Mouse (Mus musculus): ENCODE results near the gene Tk2. TPM values are rescaled to one million over a fixed set of nuclear protein-coding genes. Genes with fewer than 3 reads are reported as not detected.
"Not testable (repeated sequence)": the region's sequence is repeated elsewhere in the genome, so short reads cannot be mapped to it uniquely, and the experiment has no call there.

Gene Tk2
- 10 to 100 TPM; 43.2 to 44.6 TPM for total RNA-seq (2021)
- long read RNA-seq, experiment 1, transcript Tk2-202 (9 exons, 2,312 nt) = minor isoform, 21 of 129 reads
- long read RNA-seq, experiment 1, transcript Tk2-201 (10 exons, 2,406 nt) = major isoform, 24 of 129 reads
- long read RNA-seq, experiment 1, partial matches to known transcripts = 6 of 129 reads
- long read RNA-seq, experiment 1, other reads (novel, unspliced or antisense) = 75 of 129 reads
- long read RNA-seq, experiment 2, transcript Tk2-202 (9 exons, 2,312 nt) = minor isoform, 12 of 77 reads
- long read RNA-seq, experiment 2, transcript Tk2-201 (10 exons, 2,406 nt) = major isoform, 23 of 77 reads
- long read RNA-seq, experiment 2, partial matches to known transcripts = 2 of 77 reads
- long read RNA-seq, experiment 2, other reads (novel, unspliced or antisense) = 39 of 77 reads

- peak; percentile 92 for DNase-seq
Observed at GRCm38 (mm10) chr8:104248276-104248675, at the start of gene Tk2. Gene Tk2 (minus strand): TSS chr8:104248558.

- DNase-seq = no peak
Observed at GRCm38 (mm10) chr8:104294396-104294795, 46.0 kb upstream of the Tk2 start.

- DNase-seq = not testable (repeated sequence)
Observed at GRCm38 (mm10) chr8:104293081-104293480, 44.7 kb upstream of the Tk2 start, which contains the start of gene Cmtm2a. Gene Cmtm2a (minus strand): TSS chr8:104293181.

- no peak for DNase-seq
Observed at GRCm38 (mm10) chr8:104268937-104269440, 20.6 kb upstream of the Tk2 start.

GRCm38 (mm10) chr8:104268368-104268767, 20.0 kb upstream of the Tk2 start:
- no peak for DNase-seq

DNA sequence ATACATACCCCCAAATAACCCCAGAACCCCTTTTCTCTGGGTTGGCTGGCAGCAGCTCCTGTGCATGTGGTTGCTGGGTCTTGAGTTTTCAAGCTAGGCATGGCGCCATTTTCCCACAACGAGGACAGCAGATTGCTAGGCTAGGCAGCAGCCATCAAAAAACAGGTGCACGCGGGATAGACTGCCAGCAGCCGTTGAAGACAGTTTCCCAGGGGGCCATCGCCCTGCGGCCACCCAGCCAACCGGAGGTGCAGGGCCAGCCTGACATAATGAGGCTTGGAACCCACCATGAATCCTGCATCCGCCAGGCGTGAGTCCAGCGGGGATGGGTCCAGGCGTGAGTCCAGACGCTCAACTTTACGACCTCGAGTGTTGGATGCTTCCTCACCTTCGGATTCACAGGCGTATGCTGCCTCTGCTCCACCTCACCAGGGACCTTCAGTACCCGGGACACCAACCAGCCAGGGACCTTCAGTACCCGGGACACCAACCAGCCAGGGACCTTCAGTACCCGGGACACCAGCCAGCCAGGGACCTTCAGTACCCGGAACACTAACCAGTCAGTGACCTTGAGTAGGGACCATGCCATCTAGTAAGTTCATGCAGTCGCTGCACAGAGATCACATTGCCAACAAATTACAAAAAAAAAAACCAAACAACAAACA, 16.0 kb upstream of the Tk2 start:
- DNase-seq = not testable (repeated sequence)

DNA sequence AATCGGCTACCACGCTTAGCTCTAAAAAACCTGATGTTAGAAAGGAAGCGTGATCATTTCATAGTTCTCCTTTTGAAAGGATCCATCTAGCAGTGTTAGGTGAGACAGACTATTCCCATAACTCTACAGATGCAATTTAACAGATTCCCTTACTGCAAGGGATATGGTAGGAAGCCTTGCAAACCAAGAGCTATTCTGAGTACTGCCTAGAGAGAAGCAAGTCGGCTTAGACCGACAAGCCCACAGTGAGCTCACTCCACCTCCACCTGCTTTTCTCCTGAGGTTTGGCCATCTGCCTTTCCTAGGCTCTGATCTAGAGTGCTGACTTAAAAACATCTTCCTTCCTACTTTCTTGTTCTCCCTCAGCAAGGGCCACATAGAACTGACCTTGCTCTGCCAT, 13.4 kb upstream of the Tk2 start:
- DNase-seq = not testable (repeated sequence)

GRCm38 (mm10) chr8:104253016-104253415, 4.7 kb upstream of the Tk2 start:
- DNase-seq = peak; percentile 38

DNA sequence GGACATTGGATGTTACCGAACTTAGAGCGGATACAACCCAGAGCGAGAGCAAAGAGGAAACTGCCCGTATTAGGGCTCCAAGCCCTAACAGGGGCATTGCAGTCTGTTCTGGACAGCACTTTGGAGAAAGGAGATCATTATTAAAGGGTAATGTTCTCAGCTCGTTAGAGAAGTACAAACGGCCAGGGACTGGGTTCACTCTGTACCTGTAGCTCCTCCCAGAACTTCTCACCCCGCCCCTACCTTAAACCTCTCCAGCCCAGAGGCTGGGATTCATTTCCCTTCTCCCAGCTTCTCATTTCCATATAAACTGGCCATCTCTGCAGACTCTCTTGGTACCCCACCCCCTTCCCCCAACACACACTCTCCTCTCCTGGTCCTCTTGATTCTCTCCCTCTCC, 3.1 kb upstream of the Tk2 start:
- no peak for DNase-seq

DNA sequence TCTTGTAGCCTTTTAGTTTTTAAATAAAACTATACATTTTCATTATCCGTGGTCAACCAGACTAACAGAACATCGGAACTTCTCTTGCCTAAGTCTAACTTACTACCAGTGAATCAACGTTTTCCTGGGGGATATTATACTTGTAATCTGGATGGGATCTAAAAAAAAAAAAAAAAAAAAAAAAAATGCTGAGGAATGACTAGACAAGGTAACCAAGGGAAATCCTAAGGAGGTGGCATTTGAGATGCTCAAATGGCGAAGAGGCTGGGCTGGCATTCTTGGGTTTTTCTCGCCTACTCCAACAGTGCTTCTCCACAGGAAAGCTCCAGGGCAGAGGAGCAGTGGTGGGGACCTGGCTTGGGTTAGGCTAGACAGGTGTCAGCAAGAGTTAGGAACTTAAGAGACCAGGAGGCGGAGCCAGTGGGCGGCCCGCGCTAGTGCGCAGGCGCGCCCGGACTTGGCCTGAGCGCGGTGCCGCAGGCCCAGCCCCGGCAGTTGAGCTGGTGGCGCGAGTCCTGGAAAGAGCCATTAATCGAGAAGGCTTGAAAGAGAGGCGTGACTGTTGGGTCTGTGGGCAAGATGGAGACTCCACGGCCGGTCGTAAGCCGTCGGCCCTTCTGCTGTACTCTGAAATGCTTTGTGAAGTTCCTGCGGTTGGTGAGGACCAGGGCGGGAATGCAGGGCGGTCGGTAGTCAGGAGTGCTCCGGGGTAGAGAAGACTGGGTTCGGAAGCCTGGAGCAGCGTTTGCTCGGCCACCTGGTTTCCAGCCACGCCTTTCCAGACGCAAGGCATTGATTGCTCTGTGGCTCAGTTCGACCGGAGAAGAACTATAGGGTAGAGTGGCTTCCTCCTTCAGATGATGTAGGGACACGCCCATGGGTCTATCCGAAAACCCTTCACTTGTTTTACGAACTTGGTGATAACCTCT, 2.3 kb upstream of the Tk2 start, which contains the start of gene Cklf:
Cklf (plus strand) TSS at position 423 of the 929 bp plus-strand sequence.
- peak; percentile 91 for DNase-seq

DNA sequence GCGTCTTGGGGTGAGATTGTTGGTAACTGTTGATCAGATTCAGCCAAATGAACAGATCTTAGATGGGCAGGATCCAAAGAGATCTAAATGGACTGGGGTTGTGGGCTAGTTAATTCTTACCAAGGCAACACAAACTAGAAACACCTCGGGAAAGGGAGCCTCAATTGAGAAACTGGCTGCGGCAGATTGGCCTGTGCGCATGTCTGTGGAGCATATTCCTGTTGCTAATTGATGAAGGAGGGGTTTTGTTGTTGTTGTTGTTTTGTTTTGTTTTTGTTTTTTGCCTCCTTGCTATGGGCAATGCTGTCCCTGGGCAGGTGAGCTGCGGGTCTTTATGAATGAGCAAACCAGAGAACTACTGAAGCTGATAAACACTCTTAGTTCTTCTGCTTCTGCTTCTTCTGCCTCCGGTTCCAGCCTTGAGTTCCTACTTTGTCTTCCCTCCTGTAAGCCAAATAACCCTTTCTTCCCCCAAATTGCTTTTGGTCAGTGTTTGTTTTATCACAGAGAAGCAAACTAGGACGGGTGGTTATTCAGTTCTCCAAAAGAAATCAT, 1.2 kb upstream of the Tk2 start:
- no peak for DNase-seq

GRCm38 (mm10) chr8:104247908-104248275, 466 bp downstream of the Tk2 start:
- peak; percentile 19 for DNase-seq

GRCm38 (mm10) chr8:104247054-104247907, 1.1 kb downstream of the Tk2 start:
- DNase-seq = peak; percentile 27

GRCm38 (mm10) chr8:104246621-104247020, 1.7 kb downstream of the Tk2 start:
- DNase-seq = no peak

- no peak for DNase-seq
Observed at GRCm38 (mm10) chr8:104242038-104242644, 6.2 kb downstream of the Tk2 start.

- no peak for DNase-seq
Observed at GRCm38 (mm10) chr8:104239418-104239861, 8.9 kb downstream of the Tk2 start.

DNA sequence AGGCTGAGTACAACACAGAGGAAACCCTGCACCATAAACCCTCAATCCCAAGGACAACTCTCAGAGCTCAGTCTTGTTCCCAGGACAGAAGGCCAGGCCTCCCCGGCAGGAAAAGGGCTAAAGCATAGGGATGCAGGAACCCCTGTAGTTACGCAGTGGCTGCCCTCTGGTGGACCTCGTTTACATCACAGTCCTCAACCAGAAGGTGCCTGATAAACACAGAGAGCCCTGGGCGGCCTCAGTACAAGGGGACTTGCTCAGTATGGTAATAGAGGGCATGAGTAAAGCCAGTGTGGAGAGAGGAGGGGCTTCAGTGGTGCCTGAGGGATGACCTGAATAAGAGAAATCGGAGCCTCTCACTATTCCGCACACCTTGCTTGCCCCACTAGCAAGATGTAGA, 13.8 kb downstream of the Tk2 start:
- DNase-seq = peak; percentile 39

GRCm38 (mm10) chr8:104232919-104233318, 15.4 kb downstream of the Tk2 start:
- DNase-seq = no peak

GRCm38 (mm10) chr8:104232039-104232438, 16.3 kb downstream of the Tk2 start:
- no peak for DNase-seq

DNA sequence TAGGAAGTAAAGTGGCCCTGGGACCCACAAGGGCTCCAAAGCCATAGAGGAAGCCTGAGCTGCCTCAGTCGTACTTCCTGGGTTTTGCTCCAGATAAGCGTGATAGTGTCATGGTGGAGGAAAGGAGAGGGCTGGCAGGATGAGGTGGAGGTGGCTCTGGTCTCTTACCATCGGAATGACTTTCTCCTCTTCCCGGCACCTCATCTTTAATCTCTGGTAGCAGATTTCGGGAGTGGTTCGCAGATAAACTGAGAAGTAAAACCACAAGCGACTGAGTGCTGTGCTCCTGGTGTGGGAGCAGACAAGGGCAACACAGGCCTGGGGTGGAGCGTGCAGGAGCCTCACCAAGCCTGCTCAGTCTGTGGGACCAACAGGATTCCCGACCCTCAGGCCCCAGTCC, 18.0 kb downstream of the Tk2 start:
- DNase-seq = no peak
